Mouse (Mus musculus): ENCODE data around the gene Fra10ac1.

Fra10ac1 gene

GRCm38 (mm10) chr19:38223905-38224684, at the start of gene Fra10ac1:
Gene Fra10ac1, minus strand, starts transcription at chr19:38224156.
- DNase-seq: peak; percentile 74 to 85

GRCm38 (mm10) chr19:38271071-38271470, 47.1 kb upstream of the Fra10ac1 start:
- DNase-seq: no peak

GRCm38 (mm10) chr19:38267469-38267868, 43.5 kb upstream of the Fra10ac1 start:
- DNase-seq: no peak

- no peak for DNase-seq
These were observed 41.8 kb upstream of the Fra10ac1 start for GRCm38 (mm10) chr19:38265767-38266166.

- DNase-seq: no peak
These were observed 40.8 kb upstream of the Fra10ac1 start, which contains the start of gene Lgi1 for GRCm38 (mm10) chr19:38264505-38265500. Gene Lgi1, plus strand, starts transcription at chr19:38264536.

- DNase-seq: no peak
These were observed 40.0 kb upstream of the Fra10ac1 start for GRCm38 (mm10) chr19:38263829-38264504.

- no peak for DNase-seq
These were observed 37.4 kb upstream of the Fra10ac1 start for GRCm38 (mm10) chr19:38261351-38261750.

GRCm38 (mm10) chr19:38260346-38260745, 36.4 kb upstream of the Fra10ac1 start:
- no peak for DNase-seq

GRCm38 (mm10) chr19:38259436-38259835, 35.5 kb upstream of the Fra10ac1 start:
- DNase-seq: no peak

GRCm38 (mm10) chr19:38258651-38259065, 34.7 kb upstream of the Fra10ac1 start:
- DNase-seq: no peak

- peak in 1 of 2 experiments; percentile 13 for DNase-seq
These were observed 29.8 kb upstream of the Fra10ac1 start for GRCm38 (mm10) chr19:38253796-38254195.

- DNase-seq: no peak
These were observed 25.7 kb upstream of the Fra10ac1 start for GRCm38 (mm10) chr19:38249627-38250026.

- no peak for DNase-seq
These were observed 22.2 kb upstream of the Fra10ac1 start for GRCm38 (mm10) chr19:38246177-38246622.

- no peak for DNase-seq
These were observed 21.6 kb upstream of the Fra10ac1 start for GRCm38 (mm10) chr19:38245361-38246176.

GRCm38 (mm10) chr19:38244748-38245147, 20.8 kb upstream of the Fra10ac1 start:
- no peak for DNase-seq

- DNase-seq: no peak
These were observed 18.4 kb upstream of the Fra10ac1 start for GRCm38 (mm10) chr19:38242314-38242852.

GRCm38 (mm10) chr19:38238213-38238951, 14.4 kb upstream of the Fra10ac1 start:
- DNase-seq: no peak

GRCm38 (mm10) chr19:38237834-38238212, 13.9 kb upstream of the Fra10ac1 start:
- no peak for DNase-seq

- no peak for DNase-seq
These were observed 12.6 kb upstream of the Fra10ac1 start for GRCm38 (mm10) chr19:38236526-38236925.

GRCm38 (mm10) chr19:38232516-38232915, 8.6 kb upstream of the Fra10ac1 start:
- DNase-seq: no peak

GRCm38 (mm10) chr19:38232087-38232486, 8.1 kb upstream of the Fra10ac1 start:
- no peak for DNase-seq
